Mouse (Mus musculus): ENCODE measurements at regions not wholly inside any gene's neighbourhood (a gene's known extent, or its start where the extent isn't known, plus 50 kb on each side); places are given as distances from the start of the nearest gene placed in this dataset.

DNA sequence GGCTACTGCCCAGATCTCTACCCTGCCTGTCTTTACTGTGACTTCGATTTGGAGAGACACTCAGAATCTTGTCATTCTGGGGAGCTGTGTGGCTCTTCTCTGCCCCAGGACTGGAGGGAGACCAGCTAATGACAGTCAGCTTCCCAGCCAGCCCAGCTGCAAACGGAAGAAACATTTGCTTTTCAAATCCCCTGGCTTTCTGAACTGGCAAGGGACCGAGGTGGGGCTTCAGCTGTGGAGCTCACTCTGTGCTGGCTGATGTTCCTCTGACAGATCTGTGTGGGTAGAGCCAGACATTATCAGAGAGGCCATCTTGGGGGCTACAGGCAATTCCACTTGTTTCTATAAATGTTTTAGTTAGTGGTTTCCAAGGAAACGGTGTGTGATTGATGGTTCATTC, 54.0 kb upstream of the Slc35f3 start:
- TF ChIP-seq CTCF (IDR thresholded peaks at IDR 0.05; ENCODE audit: borderline replicate concordance, control insufficient read depth, extremely low read depth, insufficient read depth, low read length, poor library complexity) (no peak), POLR2A (IDR thresholded peaks at IDR 0.05; ENCODE audit: control insufficient read depth, extremely low read depth, insufficient read depth, low read length, poor library complexity) (no peak)

All from thymus, adult 2 months (tissue).